Mouse (Mus musculus): ENCODE measurements around the gene Bpifb3.
A peak's percentile ranks its signal among the peaks of the same experiment; 100 is the strongest.

Gene Bpifb3

DNA sequence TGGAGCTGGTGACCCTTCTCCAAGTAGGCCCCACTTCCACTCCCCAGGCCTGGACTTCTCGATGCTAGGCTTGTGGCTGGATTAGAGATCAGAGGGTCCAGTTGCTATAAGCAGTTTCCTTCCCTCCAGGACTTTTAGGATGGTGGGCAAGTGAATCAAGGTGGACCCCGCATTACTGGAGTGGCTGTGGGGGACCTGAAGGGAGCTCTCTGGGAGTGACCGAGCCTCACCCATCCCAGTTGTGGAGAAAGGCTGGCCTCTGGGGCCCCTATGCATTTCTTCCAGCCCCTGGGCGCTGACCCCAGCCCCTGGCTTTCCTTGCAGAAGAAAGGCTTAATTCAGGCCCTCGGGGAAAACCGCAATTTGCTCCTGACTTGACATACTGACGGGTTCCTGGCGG is at the start of gene Bpifb3:
TSS of gene Bpifb3 (plus strand) at position 301 of the 400 bp plus-strand sequence.
- no peak for DNase-seq (ENCODE audit: low spot score in 2 of 2)

DNA sequence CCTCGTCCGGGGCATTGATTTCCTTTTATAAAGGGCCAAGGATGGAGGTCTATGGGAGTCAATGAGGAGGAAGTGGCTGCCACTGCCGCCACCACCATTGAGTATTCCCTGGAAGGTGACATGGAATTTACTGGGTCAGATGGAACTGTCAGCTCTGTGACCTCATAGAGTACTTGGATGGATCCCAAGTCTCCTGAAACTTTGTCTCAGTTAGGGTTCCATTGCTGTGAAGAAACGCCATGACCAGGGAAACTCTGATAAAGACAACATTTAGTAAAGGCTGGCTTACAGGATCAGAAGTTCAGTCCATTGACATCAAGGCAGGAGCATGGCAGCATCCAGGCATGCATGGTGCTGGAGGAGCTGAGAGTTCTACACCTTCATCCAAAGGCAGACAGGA is 47.0 kb upstream of the Bpifb3 start, which contains the start of gene Sun5:
TSS of gene Sun5 (minus strand) at position 101 of the 400 bp plus-strand sequence.
- DNase-seq (ENCODE audit: low spot score in 2 of 2) = no peak

DNA sequence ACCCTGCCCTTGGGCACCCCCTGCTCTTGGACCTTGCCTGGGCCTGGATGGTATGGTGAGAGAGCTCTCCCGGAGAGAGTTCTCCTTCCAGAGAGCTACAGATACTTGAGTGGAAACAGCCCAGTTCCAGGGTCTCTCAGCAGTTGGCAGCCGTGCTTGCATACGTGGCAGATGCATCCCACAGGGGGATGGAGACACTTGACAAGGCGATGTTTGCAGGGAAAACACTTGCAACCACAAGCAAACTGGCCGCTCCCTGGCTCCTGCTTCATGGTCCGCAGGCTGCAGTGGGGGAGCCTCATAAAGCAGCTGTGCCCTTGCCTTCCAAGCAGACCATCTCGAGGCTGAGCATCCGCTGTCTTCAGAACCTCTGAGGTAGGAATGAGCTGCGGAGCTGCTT is 43.3 kb upstream of the Bpifb3 start, which contains the start of gene Bpifb2:
TSS of gene Bpifb2 (plus strand) at position 301 of the 400 bp plus-strand sequence.
- no peak for DNase-seq (ENCODE audit: low spot score in 2 of 2)

DNA sequence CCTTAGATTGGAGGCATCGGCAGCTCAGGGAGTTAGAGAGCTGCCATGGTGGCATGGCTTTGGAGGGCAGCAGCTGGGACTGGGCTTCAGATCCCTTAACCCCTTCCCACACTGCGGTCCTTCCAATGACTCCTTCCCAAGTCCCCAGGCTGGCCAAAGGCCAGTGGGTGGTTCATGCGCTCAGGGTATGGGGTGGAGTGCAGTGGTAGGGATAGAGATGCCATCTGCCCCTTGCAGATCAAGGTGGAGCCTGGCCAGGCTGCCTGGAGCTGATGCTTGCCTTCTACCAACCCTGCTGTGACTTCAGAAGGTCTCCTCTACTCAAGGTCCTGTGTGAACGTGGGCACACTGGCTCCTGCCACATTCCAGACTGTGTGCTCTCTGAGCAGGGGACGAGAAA is 18.9 kb upstream of the Bpifb3 start:
- no peak for DNase-seq (ENCODE audit: low spot score in 2 of 2)

DNA sequence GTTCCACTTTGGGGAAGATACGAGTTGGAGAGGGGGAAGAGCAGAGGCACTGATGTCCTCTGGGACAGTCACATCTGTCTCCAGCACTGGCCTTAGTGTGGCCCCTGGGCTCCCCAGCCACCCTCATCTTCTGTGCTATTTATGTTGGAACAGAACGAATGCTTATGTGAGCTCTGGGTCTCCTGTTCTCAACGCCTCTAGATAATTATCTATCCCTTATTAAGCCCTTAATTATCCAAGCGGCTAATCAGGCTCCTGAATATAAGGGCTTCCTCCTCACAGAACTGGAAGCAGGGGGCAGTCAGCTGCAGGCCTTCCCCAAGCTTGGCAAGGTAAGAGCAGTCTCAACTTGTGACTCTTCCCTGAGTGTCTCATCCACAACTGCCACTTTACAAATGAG is 17.9 kb upstream of the Bpifb3 start, which contains the start of gene Bpifb6:
TSS of gene Bpifb6 (plus strand) at position 301 of the 400 bp plus-strand sequence.
- DNase-seq (ENCODE audit: low spot score in 2 of 2) = no peak

DNA sequence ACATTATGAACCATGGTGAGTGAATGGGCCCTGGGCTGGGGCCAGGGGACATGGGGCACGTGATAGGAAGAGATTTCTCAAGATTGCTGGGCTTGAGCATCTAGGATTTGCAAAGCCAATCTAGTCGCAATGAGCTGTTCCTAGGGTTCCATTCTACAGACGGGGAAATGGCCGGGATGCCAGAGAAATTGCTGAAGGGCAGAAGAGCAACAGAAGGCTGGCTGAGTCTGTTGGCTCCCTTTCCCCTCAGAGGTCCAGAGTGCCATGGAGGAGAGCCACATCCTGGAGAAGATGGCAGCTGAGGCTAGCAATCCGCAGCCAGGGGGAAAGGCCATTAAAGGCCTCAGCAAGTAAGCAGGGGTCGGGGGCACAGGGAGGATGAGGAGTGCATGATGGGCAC is 15.3 kb upstream of the Bpifb3 start:
- DNase-seq (ENCODE audit: low spot score in 2 of 2) = no peak

DNA sequence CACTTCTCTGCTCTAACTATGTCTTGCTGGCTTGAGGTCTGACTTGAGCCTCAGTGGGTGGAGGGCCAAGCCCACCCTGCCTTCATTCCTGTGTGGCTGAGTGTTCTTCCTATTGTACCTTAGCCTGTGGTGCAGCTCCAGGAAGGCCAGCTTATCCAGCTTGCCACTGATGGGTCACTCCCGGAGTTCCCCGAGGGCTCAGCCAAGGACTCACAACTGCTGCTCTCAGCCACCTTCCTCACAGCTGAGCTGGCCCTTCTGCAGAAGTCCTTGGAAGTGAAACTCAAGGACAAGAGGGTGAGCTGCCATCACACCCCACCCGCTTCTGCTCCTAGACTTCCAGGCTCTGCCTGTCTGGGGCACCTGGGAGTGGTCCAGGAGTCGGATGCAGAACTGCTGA is 11.4 kb upstream of the Bpifb3 start:
- DNase-seq (ENCODE audit: low spot score in 2 of 2) = no peak

DNA sequence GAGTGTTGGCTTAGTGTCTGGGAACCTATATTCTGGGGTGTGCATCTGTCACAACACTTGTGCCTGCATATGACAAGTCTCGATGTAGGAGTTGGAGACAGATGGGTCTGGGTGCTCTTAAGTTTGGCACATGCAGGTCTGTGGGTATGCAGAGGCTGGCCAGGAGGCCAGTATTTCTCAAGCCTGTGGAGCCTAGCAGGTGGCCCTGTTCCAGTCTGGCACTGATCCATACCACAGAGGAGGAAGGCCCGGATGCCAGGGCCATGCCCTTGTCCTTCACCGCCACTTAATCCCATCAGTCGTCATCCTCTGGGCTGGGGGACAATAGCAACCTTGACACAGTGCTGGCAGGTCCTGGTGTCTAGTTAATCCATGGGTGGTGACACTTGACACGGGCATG is 3.9 kb upstream of the Bpifb3 start:
- peak in 1 of 2 experiments; percentile 10 for DNase-seq (ENCODE audit: low spot score in 2 of 2)

DNA sequence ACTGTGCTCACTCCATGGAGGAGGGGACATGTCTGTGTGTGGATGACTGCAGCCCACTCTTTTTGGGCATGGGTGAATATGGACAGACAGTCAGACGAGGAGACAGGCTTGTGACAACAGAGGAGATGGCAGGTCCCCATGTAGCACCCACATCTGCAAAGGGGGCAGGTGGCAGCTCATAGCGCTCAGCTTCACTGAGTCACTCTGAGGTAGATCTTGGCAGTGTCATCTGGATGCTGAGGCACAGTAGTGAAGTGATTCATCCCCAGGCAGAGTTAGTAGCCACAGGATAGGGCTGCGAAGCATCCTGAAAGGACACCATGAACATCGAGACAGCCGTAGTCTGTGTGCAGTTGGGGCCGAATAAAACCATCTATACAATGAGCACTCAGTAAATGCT is 3.2 kb downstream of the Bpifb3 start:
- no peak for DNase-seq (ENCODE audit: low spot score in 2 of 2)

DNA sequence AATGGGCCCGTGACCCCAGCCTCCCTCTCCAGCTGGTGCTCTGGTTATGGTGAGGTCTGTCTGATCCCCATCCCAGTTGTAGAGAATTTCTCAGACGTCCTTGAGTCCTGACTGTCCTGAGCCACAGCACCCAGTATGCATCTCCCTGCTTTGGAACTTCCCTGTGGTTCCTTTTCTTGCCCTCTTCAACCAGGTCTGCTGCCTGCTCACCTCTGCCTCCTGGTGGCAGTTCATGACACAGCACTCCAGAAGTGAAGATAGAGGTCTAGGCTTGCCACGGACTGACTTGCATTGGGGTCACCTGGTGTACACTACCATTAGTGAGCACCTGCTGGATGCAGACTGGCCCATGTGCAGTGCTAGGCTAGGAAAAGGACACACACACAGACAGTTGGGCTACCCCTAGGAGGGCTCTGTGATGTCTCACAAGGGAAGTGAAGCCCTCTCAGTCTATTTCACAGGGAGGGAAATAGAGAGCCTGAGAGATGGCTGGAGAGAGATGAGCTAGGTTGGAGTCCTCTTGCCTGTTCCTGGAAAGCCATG is 11.9 kb downstream of the Bpifb3 start:
- peak; percentile 66 to 77 for DNase-seq (ENCODE audit: low spot score in 2 of 2)

DNA sequence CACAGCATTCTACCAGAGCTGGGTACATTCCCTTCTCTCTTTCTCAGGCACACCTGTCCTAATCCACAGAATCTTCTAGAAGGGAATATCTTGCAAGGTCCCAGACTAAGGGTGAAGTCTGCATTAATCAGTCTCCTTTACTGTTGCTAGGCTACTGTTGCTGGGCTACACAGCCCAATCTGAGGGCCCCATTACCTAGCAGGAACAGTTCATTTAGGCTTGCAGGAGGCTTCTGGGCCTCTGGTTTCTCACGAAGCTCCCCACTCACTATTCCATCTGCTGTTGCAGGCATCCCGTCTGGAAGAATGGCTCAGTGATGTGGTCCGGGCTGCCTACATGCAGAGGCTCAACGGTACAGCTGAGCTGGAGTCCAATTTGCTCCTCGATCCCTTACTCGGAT is 13.1 kb downstream of the Bpifb3 start:
- DNase-seq (ENCODE audit: low spot score in 2 of 2) = no peak

DNA sequence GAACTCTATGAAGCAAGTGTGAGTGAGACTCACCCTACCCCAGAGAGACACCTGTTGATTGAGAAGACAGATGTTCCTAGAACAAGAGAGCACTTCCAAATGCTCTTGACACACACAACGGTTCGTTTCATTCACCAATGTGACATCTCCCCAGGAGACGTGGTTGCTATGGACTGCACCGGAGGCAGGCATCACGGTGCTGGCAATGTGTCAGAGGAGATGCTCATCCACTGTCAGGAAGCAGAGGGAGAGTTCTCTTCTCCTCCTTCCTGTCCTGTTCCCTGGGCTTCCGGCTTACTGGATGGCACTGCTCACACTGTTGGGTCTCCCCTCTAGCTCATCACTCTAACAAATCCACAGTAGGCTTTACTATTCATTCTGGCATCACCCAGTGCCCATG is 15.3 kb downstream of the Bpifb3 start:
- peak in 1 of 2 experiments; percentile 16 for DNase-seq (ENCODE audit: low spot score in 2 of 2)

DNA sequence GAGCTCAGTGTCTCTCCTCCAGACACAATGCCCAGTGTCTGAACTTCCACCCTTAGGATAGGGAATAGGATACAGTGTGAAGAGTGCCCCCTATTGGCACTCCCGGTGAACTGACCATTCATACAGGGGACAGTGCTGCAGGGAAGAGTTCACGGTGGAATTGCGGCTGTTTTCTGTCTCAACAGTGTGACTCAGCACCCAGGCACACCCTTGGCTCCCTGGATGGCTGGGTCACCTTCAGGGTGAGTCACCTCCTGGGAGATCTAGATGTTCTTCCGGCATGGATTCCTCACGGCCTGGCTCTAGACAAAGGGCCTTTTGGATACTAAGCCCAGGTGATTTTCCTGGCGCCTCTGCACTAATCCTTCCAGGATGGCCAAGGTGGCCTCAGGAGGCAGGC is 17.3 kb downstream of the Bpifb3 start:
- DNase-seq (ENCODE audit: low spot score in 2 of 2) = no peak

DNA sequence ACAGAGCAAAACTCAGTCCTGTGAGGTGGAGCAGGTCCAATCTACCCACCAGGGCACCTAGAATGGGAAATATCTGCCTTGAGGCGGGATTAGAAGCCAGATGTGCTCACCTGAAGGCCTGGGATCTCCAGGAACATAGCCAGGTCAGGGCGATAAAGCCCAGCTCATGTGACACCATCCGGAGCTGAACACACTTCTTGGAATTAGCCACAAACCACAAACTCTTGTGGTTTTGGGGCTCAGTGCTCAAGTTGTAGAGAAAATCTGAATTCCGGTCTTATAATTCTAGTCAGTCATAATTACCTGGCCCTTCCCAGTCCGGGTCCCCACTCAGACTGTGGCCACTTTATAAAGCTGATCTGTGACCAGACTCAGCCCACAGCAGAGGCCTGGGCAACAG is 19.8 kb downstream of the Bpifb3 start, which contains the start of gene Bpifb4:
TSS of gene Bpifb4 (plus strand) at position 370 of the 400 bp plus-strand sequence.
- no peak for DNase-seq (ENCODE audit: low spot score in 2 of 2)

DNA sequence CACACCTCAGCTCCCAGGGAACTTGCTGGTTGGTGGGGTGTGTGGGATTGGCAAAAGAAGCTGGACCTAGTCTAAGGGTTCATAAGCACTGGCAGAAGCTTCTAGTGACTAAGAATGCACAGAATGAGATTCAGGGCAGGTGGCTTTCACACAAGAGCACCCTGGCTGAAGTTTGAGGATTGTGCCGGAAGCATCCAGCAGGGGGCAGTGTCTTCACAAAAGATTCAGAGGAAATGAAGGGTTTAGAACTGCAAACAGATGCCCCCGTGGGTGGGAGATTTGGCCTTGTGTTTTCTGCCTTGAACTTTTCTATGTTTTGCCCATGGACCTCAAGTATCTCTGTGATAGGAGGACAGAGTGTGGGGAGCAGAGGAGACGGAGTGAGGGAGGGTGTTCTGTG is 25.5 kb downstream of the Bpifb3 start:
- DNase-seq (ENCODE audit: low spot score in 2 of 2) = peak; percentile 48 to 72

DNA sequence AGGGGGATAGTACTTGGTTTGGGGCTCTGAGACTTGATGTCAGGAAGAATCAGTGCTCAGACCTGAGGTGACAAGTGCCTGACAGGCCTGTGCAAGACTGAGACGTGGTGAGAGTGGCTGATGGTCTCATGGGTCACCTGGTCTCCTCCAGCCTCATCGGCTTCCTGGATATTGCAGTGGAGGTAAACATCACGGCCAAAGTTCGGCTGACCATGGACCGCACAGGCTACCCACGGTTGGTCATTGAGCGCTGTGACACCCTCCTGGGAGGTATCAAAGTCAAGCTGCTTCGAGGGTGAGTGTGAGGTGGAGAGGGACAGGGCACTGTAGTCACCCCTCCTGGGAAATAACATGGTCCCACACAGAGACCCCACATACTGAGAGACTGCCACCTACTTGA is 26.5 kb downstream of the Bpifb3 start:
- no peak for DNase-seq (ENCODE audit: low spot score in 2 of 2)

DNA sequence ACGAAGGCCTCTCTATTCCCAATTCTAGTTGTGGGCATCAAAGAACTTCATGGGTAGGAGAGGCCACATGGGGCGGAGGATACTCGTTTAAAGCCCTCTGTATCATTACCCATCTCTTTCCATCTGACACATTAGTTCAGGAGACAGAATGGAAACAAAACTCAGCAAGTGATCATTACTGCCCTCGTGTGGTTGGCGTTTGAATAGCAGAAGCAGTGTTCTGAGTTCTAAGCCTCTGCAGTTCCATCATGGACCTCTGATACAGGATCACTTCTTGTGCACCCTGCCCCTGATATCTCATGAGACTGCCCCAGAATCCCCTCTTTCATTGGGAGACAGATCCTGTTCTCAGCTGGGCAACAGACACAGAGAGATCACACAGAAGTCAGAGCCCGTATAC is 34.9 kb downstream of the Bpifb3 start:
- DNase-seq (ENCODE audit: low spot score in 2 of 2) = peak; percentile 61 to 79

DNA sequence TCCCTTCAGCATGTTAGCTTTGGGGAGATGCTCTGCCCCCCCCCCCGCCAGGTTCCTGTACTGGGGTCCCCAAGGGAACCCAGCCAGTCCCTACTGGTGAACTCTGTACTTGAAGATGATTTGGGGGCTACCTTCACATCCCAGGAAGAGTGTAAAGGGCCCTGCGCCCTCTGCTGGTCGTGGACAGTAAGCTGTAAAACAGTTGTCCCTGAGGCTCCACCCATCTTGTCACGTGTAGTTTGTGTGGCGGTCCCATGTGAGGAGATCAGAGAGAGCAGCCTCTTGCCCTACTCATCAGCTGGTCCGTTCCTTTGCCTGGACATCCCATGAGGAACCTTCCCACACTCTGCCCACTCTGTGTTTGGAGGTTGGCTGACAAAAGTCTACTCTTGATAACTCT is 35.8 kb downstream of the Bpifb3 start:
- DNase-seq (ENCODE audit: low spot score in 2 of 2) = peak in 1 of 2 experiments; percentile 51

DNA sequence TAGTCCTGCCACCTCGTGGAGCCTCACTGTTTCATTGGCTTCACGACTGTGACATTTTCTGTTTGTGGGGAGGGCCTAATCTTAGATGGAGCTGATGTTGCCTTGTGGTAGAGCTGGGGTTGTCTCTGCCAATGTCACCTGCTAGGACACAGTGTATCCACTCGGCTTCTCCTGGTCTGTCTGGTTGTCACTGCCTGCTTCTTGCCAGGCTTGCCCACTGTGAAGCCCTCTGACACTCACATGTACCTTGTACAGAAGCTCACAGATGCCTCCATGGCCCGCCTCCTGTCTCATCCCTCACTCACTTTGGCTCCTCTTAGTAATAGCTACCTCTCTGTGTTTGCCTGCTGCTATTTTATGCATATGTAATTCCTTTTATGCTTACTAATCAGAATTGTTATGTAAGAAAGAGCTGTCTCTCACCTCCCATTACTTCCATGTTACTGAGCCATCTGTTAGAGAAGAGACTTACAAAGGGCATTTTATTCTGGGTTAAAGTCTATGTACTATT is 44.8 kb downstream of the Bpifb3 start:
- no peak for DNase-seq (ENCODE audit: low spot score in 2 of 2)

DNA sequence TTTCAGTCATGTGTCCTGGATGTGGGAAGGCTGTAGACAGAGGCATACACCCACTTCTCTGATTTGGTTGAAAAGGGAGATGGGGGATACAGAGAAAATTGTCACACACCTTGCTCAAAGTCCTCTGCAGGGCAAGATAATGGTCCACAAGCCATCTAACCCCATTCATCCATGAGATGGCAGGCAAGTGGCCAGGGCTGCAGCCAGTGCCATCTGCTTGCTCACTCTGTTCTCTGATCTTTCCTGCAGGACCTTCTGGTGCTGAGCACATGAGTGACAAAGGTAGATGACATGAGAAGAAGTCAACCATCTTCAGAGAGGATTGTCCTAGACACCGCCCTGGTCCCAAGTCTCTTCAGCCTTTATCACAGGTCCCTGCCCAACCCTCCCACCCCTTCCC is 45.3 kb downstream of the Bpifb3 start:
- peak in 1 of 2 experiments; percentile 58 for DNase-seq (ENCODE audit: low spot score in 2 of 2)

DNA sequence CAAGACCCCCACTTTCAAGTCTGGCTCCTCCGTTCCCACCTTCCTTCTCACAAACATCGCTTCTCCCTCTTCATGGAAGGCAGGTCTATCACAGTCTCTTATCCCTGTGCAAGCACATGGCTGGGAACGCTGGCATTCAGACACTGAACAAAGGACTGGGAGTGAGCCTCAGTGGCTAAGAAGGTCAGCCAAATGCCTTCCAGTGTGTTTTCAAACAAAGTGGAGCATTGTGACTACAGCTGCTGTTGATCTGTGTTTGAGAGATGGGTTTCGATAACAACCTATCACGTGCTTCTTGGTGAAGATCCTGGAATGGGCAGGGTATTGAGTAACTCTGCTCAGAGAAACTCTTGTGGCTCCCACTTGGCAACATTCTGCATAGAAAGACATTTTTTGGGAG is 52.2 kb downstream of the Bpifb3 start:
- no peak for DNase-seq (ENCODE audit: low spot score in 2 of 2)

DNA sequence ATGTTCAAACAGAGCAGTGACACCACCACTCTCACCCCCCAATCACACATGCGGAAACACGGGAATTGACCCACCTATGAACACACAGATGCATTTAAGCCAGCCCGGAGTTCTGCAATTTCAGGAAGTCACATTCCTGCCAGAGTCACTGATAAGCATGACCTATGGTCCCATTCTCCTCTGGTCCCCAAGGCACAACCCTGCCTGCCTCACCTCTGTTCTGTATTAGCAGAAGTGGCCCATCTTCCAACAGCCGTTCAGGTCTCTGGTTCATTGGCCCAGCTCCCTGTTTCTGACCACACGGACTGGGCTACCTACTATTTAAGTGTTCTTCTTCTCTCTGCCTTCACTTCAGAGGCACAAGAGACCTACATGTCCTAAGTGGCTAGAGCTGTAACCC is 56.6 kb downstream of the Bpifb3 start, which contains the start of gene Bpifa6:
TSS of gene Bpifa6 (plus strand) at position 364 of the 400 bp plus-strand sequence.
- no peak for DNase-seq (ENCODE audit: low spot score in 2 of 2)
